Mouse (Mus musculus) lung, adult 2 months (tissue): ENCODE data around the gene Gm17455.

ENCODE experiments used
- CTCF ChIP-seq: fragments of 200-500 bp; IDR thresholded peaks from 2 replicates; pipeline ENCODE4 v1.5.1; 2011; ENCODE audit warnings: mild to moderate bottlenecking, low read length, control low read depth; ENCODE audit not compliant: insufficient read depth
- POLR2A ChIP-seq: fragments of 200-500 bp; IDR thresholded peaks from 2 replicates; pipeline ENCODE4 v1.6.1; 2011; ENCODE audit warnings: low read depth, mild to moderate bottlenecking, control low read depth, low read length, borderline replicate concordance; ENCODE audit errors: extremely low read depth

- TF ChIP-seq CTCF (no peak), POLR2A (no peak)
Measured at GRCm38 (mm10) chr10:60367904-60368303, 31.6 kb upstream of the Gm17455 start.
